Mouse (Mus musculus) hindbrain, embryonic 16.5 days (tissue): ENCODE results near the gene Ugt1a10. TPM values are rescaled to one million over a fixed set of nuclear protein-coding genes. Genes with fewer than 3 reads are reported as not detected.

Experiments
- ATAC-seq: fragments of 200-750 bp; cut with Nextera tagmentation; 2 replicates; pipeline ENCODE4 v1.8.0; 2017; ENCODE audit warnings: moderate TSS enrichment, moderate library complexity
- H3K27ac ChIP-seq: fragments of 300-500 bp; sonication (generic); 2 replicates; pipeline ENCODE4 v1.5.1; 2014; ENCODE audit warnings: low read depth, mild to moderate bottlenecking, control low read depth, low read length, moderate library complexity
- H3K27me3 ChIP-seq: fragments of 300-500 bp; sonication (generic); replicated peaks from 2 replicates; pipeline ENCODE4 v1.6.1; 2014; ENCODE audit warnings: low read length; ENCODE audit not compliant: control insufficient read depth, insufficient read depth
- H3K36me3 ChIP-seq: fragments of 300-500 bp; sonication (generic); 2 replicates; pipeline ENCODE4 v1.6.1; 2014; ENCODE audit warnings: mild to moderate bottlenecking, low read length, moderate library complexity, mixed read lengths; ENCODE audit not compliant: control insufficient read depth, insufficient read depth
- H3K4me1 ChIP-seq: fragments of 300-500 bp; sonication (generic); 2 replicates; pipeline ENCODE4 v1.6.1; 2014; ENCODE audit warnings: low read depth, low read length; ENCODE audit not compliant: control insufficient read depth, insufficient read depth
- H3K4me2 ChIP-seq: fragments of 300-500 bp; sonication (generic); 2 replicates; pipeline ENCODE4 v1.6.1; 2014; ENCODE audit warnings: mild to moderate bottlenecking, low read length, control low read depth, moderate library complexity
- H3K4me3 ChIP-seq: fragments of 300-500 bp; sonication (generic); 2 replicates; pipeline ENCODE4 v1.5.1; 2014; ENCODE audit warnings: mild to moderate bottlenecking, low read length, control low read depth, moderate library complexity
- H3K9ac ChIP-seq: fragments of 300-500 bp; sonication (generic); 2 replicates; pipeline ENCODE4 v1.6.1; 2014; ENCODE audit warnings: low read depth, mild to moderate bottlenecking, control low read depth, low read length, moderate library complexity
- H3K9me3 ChIP-seq: fragments of 300-500 bp; sonication (generic); 2 replicates; pipeline ENCODE4 v1.6.1; 2014; ENCODE audit warnings: mild to moderate bottlenecking, low read length, moderate library complexity; ENCODE audit not compliant: control insufficient read depth
- WGBS: fragments of 180-500 bp; shearing (Covaris S2); extraction: QIAGEN DNeasy Blood & Tissue Kit; methylation state at CpG from one replicate; pipeline ENCODE4 v1.1.7; 2014; 5-methylcytosine and 5-hydroxymethylcytosine counted together
- polyA plus RNA-seq: library from polyadenylated mRNA; unstranded; fragments of >200 nt; fragmentation: Nextera tagmentation; extraction: Ambion mirVana; gene quantifications from 2 replicates; pipeline ENCODE4 v1.2.1, GENCODE M21; 2015

Gene Ugt1a10
- polyA plus RNA-seq, 1 experiment from 2014 or later: not detected

GRCm38 (mm10) chr1:88245881-88246280 is 190.7 kb downstream of the Ugt1a10 start:
- no peaks in the 10 kb centered on the region for H3K4me1 ChIP-seq
- H3K27ac ChIP-seq: no peak overlapping the region
- no peak overlapping the region for H3K9ac ChIP-seq
- 81% methylated on average over 6 of the region's 6 CpGs for WGBS
- H3K9me3 ChIP-seq: peaks cover 90% of the 10 kb centered on the region
- H3K27me3 ChIP-seq: no peaks in the 10 kb centered on the region
- no peaks in the 10 kb centered on the region for H3K36me3 ChIP-seq
- no peak for ATAC-seq
- H3K4me3 ChIP-seq: no peak overlapping the region
- H3K4me2 ChIP-seq: no peak overlapping the region

DNA sequence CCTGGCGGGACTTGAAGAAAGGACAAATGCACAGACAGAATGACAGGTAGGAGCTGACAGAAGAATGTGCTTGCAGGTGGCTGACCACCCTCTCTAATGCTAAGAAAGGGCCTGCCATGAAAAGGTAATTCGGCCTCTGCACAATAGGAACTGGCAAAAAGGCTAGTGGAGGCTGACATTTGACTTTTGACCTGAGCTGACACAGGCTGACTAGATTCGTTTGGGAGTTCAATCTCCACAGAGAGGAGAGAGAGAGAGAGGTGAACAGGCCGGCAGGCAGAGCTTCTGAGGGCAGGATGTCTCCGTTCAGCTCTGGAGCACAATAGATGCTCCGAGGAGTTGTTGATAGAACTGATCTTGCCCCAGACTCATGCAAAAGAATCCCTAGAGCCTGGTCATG is 191.2 kb downstream of the Ugt1a10 start:
- peaks cover 90% of the 10 kb centered on the region for H3K9me3 ChIP-seq
- no peak overlapping the region for H3K4me2 ChIP-seq
- 41% methylated on average over 6 of the region's 6 CpGs for WGBS
- no peaks in the 10 kb centered on the region for H3K4me1 ChIP-seq
- no peaks in the 10 kb centered on the region for H3K27me3 ChIP-seq
- H3K27ac ChIP-seq: no peak overlapping the region
- no peak for ATAC-seq
- H3K4me3 ChIP-seq: no peak overlapping the region
- H3K9ac ChIP-seq: no peak overlapping the region
- no peaks in the 10 kb centered on the region for H3K36me3 ChIP-seq

GRCm38 (mm10) chr1:88247660-88248059 is 192.5 kb downstream of the Ugt1a10 start:
- Histone ChIP-seq H3K36me3 (no peaks in the 10 kb centered on the region), H3K9me3 (peaks cover 89% of the 10 kb centered on the region), H3K27me3 (no peaks in the 10 kb centered on the region), H3K4me3 (no peak overlapping the region), H3K27ac (no peak overlapping the region), H3K4me1 (no peaks in the 10 kb centered on the region), H3K9ac (no peak overlapping the region), H3K4me2 (no peak overlapping the region)
- no peak for ATAC-seq
- 51% methylated on average over 2 of the region's 2 CpGs for WGBS

DNA sequence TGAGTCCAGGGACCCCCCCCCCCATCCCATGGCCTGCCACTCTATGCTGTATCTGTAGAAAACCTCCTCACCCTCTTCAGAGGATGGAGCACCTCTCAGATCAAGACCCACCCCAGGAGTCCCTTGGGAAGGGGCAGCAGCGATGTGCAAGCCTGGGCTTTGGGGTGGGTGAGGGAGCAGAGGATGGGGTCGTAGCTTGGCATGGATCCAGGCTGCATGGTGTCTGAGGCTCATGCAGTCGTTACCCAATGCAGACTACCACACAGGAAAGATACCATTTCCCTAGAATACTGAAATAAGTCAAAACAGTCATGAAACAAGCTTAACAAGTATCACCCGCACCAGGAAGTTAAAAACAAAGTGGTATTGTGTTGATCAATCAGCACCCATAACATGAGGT is 193.5 kb downstream of the Ugt1a10 start:
- Histone ChIP-seq H3K27ac (no peak overlapping the region), H3K9ac (no peak overlapping the region), H3K4me3 (no peak overlapping the region), H3K36me3 (no peaks in the 10 kb centered on the region), H3K9me3 (peaks cover 91% of the 10 kb centered on the region), H3K4me1 (no peaks in the 10 kb centered on the region), H3K27me3 (no peaks in the 10 kb centered on the region), H3K4me2 (no peak overlapping the region)
- ATAC-seq: no peak
- 73% methylated on average over 4 of the region's 4 CpGs for WGBS

GRCm38 (mm10) chr1:88249596-88249995 is 194.4 kb downstream of the Ugt1a10 start:
- Histone ChIP-seq H3K36me3 (no peaks in the 10 kb centered on the region), H3K4me2 (no peak overlapping the region), H3K27ac (no peak overlapping the region), H3K4me1 (no peaks in the 10 kb centered on the region), H3K27me3 (no peaks in the 10 kb centered on the region), H3K9me3 (peaks cover 88% of the 10 kb centered on the region), H3K9ac (no peak overlapping the region), H3K4me3 (no peak overlapping the region)
- no peak for ATAC-seq
- WGBS: 80% methylated on average over 7 of the region's 7 CpGs

DNA sequence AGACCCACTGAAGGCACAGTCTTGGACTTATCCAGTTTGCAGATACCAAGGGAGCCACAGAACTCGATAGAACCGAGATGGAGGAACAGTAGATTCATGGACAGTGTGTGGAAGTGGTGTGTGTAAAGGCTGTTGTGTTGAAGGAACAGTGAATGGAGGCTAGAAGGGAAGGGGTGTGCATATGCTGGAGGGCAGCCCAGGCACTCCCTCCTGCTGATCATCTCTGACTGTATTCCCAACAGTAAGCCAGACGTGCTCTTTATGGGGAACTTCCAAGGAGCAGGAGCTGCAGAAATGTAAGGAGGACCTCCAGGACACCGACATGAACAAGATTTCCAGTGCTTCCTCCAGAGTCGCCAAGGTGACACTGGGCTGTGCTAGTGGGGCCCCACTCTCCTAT is 194.8 kb downstream of the Ugt1a10 start:
- no peaks in the 10 kb centered on the region for H3K36me3 ChIP-seq
- no peak overlapping the region for H3K9ac ChIP-seq
- WGBS: 82% methylated on average over 5 of the region's 5 CpGs
- no peak for ATAC-seq
- H3K4me3 ChIP-seq: no peak overlapping the region
- no peak overlapping the region for H3K4me2 ChIP-seq
- no peaks in the 10 kb centered on the region for H3K4me1 ChIP-seq
- peaks cover 88% of the 10 kb centered on the region for H3K9me3 ChIP-seq
- H3K27ac ChIP-seq: no peak overlapping the region
- no peaks in the 10 kb centered on the region for H3K27me3 ChIP-seq

DNA sequence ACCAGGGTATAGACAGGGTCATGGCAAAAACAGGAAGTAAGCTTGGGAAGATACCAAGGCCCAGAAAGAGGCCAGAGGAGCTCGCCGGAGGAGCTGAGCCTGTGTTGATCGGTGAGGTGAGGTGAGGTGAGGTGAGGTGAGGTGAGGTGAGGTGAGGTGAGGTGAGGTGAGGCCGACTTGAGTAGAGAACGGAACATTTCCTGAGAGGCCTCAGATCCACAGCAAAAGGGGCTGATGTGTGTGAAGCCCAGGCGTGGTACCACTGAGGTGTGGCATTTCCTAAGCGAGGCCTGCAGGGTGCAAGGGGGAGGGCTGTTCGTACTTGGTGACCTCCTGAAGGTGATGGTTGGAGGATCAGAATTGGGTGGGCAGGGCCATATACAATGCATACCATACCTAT is 197.9 kb downstream of the Ugt1a10 start:
- 77% methylated on average over 8 of the region's 8 CpGs for WGBS
- Histone ChIP-seq H3K4me2 (no peak overlapping the region), H3K4me3 (no peak overlapping the region), H3K27ac (no peak overlapping the region), H3K27me3 (no peaks in the 10 kb centered on the region), H3K9me3 (peaks cover 78% of the 10 kb centered on the region), H3K36me3 (no peaks in the 10 kb centered on the region), H3K9ac (no peak overlapping the region), H3K4me1 (no peaks in the 10 kb centered on the region)
- no peak for ATAC-seq

GRCm38 (mm10) chr1:88253540-88253939 is 198.4 kb downstream of the Ugt1a10 start:
- Histone ChIP-seq H3K4me3 (no peak overlapping the region), H3K9ac (no peak overlapping the region), H3K27ac (no peak overlapping the region), H3K4me2 (no peak overlapping the region), H3K27me3 (no peaks in the 10 kb centered on the region), H3K36me3 (no peaks in the 10 kb centered on the region), H3K9me3 (peaks cover 73% of the 10 kb centered on the region), H3K4me1 (no peaks in the 10 kb centered on the region)
- ATAC-seq: no peak
- WGBS: 75% methylated on average over 6 of the region's 6 CpGs

- Histone ChIP-seq H3K4me3 (no peak overlapping the region), H3K4me2 (no peak overlapping the region), H3K27me3 (no peaks in the 10 kb centered on the region), H3K9ac (no peak overlapping the region), H3K4me1 (no peaks in the 10 kb centered on the region), H3K9me3 (peaks cover 59% of the 10 kb centered on the region), H3K36me3 (no peaks in the 10 kb centered on the region), H3K27ac (no peak overlapping the region)
- no peak for ATAC-seq
- 86% methylated on average over 12 of the region's 12 CpGs for WGBS
Measured at GRCm38 (mm10) chr1:88254793-88255465, 199.7 kb downstream of the Ugt1a10 start.

DNA sequence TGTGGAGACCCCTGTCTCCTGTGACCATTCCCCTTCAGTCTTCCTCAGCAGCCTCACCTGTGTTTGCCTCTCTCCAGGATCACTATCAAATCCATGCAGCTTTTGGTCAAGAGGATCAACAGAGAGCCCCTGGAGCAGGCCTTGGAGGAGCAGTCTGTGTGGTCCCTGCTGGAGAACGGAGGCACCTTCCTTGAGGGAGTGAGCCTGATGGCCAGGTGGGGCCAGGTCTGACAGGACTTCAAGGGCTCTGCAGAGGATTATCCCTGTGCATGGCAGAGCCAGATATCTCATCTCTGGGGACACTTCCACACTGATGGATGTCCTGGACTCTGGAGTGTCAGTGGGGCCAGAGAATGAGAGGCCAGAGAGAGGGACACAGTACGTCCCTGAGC is 200.3 kb downstream of the Ugt1a10 start:
- Histone ChIP-seq H3K9ac (no peak overlapping the region), H3K9me3 (peaks cover 54% of the 10 kb centered on the region), H3K27ac (no peak overlapping the region), H3K4me3 (no peak overlapping the region), H3K27me3 (no peaks in the 10 kb centered on the region), H3K4me1 (no peaks in the 10 kb centered on the region), H3K36me3 (no peaks in the 10 kb centered on the region), H3K4me2 (no peak overlapping the region)
- no peak for ATAC-seq
- WGBS: 62% methylated on average over 2 of the region's 2 CpGs
